Mouse (Mus musculus): ENCODE results near the gene Ptpro. TPM values are rescaled to one million over a fixed set of nuclear protein-coding genes. Genes with fewer than 3 reads are reported as not detected.

Gene Ptpro
- polyA plus RNA-seq, 1 experiment from 2014 or later, result 23.2 TPM

DNA sequence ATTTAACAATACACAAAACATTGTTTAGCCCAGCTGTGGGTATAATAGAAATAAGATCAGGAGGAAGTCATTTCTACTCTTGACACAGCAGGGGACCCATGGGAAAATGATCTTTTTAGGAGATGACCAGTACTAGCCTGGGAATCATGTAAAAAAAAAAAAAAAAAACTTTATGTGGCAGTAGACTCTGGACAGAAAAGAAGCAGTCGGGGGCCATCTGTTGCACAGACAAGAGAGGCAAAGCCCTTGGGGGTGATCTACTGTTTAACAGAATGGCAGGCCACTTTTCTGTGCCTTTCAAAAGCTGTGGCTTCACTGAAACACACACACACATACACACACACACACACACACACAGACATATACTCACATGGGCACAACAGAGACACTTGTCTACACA lies 242.7 kb downstream of the Ptpro start:
- H3K4me3 ChIP-seq (replicated peaks), result no peak overlapping the region
- H3K9ac ChIP-seq, result no peak overlapping the region
- no peak overlapping the region for H3K4me2 ChIP-seq
- 83% methylated on average over 1 of the region's 1 CpGs for WGBS
- H3K36me3 ChIP-seq (replicated peaks), result no peaks in the 10 kb centered on the region
- H3K4me1 ChIP-seq, result no peaks in the 10 kb centered on the region
- H3K9me3 ChIP-seq, result no peaks in the 10 kb centered on the region
- H3K27me3 ChIP-seq, result no peaks in the 10 kb centered on the region
- no peak overlapping the region for H3K27ac ChIP-seq
- no peak for ATAC-seq (ENCODE audit: low FRiP score)

GRCm38 (mm10) chr6:137495233-137495632 lies 243.1 kb downstream of the Ptpro start:
- no peak overlapping the region for H3K4me2 ChIP-seq
- H3K4me1 ChIP-seq, result no peaks in the 10 kb centered on the region
- no peaks in the 10 kb centered on the region for H3K27me3 ChIP-seq
- H3K4me3 ChIP-seq (replicated peaks), result no peak overlapping the region
- WGBS, result 73% methylated on average over 6 of the region's 6 CpGs
- H3K9ac ChIP-seq, result no peak overlapping the region
- no peak for ATAC-seq (ENCODE audit: low FRiP score)
- no peaks in the 10 kb centered on the region for H3K9me3 ChIP-seq
- no peaks in the 10 kb centered on the region for H3K36me3 ChIP-seq (replicated peaks)
- no peak overlapping the region for H3K27ac ChIP-seq

- Histone ChIP-seq H3K9me3 (no peaks in the 10 kb centered on the region), H3K4me1 (no peaks in the 10 kb centered on the region), H3K27me3 (no peaks in the 10 kb centered on the region), H3K4me3 (replicated peaks) (no peak overlapping the region), H3K36me3 (replicated peaks) (no peaks in the 10 kb centered on the region), H3K9ac (no peak overlapping the region), H3K4me2 (no peak overlapping the region), H3K27ac (no peak overlapping the region)
- WGBS, result 99% methylated on average over 2 of the region's 2 CpGs
- no peak for ATAC-seq (ENCODE audit: low FRiP score)
Observed at GRCm38 (mm10) chr6:137496562-137496961, 244.4 kb downstream of the Ptpro start.

- no peaks in the 10 kb centered on the region for H3K4me1 ChIP-seq
- no peak overlapping the region for H3K27ac ChIP-seq
- no peaks in the 10 kb centered on the region for H3K9me3 ChIP-seq
- no peak overlapping the region for H3K4me2 ChIP-seq
- no peaks in the 10 kb centered on the region for H3K27me3 ChIP-seq
- H3K4me3 ChIP-seq (replicated peaks), result no peak overlapping the region
- ATAC-seq (ENCODE audit: low FRiP score), result no peak
- H3K36me3 ChIP-seq (replicated peaks), result no peaks in the 10 kb centered on the region
- WGBS, result 96% methylated on average over 8 of the region's 8 CpGs
- H3K9ac ChIP-seq, result no peak overlapping the region
Observed at GRCm38 (mm10) chr6:137497208-137497835, 245.2 kb downstream of the Ptpro start.

DNA sequence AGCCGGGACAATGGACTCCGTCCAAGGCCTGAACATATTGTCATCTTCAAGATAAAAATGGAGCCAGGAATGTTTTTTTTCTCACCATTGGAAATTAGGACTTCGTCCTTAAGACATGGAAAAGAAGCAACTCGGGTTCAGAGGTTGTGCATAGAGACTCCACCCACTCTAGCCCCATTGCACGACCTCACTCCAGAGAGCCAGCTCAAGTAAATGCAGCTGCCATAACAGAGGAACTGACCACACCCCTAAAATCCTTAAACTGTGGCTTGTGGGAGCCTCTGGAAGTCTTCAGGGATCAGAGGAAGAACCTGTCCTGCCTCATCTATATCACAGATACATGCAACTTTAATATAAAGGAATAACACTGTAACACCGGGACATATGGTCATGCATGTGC lies 246.7 kb downstream of the Ptpro start:
- Histone ChIP-seq H3K27ac (no peak overlapping the region), H3K4me1 (no peaks in the 10 kb centered on the region), H3K27me3 (no peaks in the 10 kb centered on the region), H3K36me3 (replicated peaks) (no peaks in the 10 kb centered on the region), H3K4me2 (no peak overlapping the region), H3K9ac (no peak overlapping the region), H3K9me3 (no peaks in the 10 kb centered on the region), H3K4me3 (replicated peaks) (no peak overlapping the region)
- WGBS, result 77% methylated on average over 6 of the region's 6 CpGs
- no peak for ATAC-seq (ENCODE audit: low FRiP score)

DNA sequence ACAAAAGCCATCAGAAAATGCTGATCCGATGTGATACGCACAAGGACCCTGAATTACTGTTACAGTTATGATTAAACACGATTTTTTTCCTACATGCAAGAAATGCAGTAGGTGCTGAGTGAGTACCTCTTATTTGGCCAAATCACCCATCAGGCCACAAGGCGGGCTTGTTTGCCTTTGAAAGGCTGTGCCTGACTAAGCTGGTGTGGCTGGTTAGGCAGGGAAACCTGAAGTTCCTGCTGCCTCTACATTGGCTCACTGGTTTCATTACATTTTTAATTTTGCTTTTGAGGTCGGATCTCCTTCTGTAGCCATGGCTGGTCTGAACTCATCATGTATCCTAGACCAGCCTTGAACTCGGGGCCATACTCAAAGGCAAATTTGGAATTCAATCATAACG lies 250.9 kb downstream of the Ptpro start:
- Histone ChIP-seq H3K27ac (no peak overlapping the region), H3K9ac (no peak overlapping the region), H3K4me2 (no peak overlapping the region), H3K4me1 (no peaks in the 10 kb centered on the region), H3K36me3 (replicated peaks) (no peaks in the 10 kb centered on the region), H3K27me3 (no peaks in the 10 kb centered on the region), H3K4me3 (replicated peaks) (no peak overlapping the region), H3K9me3 (no peaks in the 10 kb centered on the region)
- no peak for ATAC-seq (ENCODE audit: low FRiP score)
- 88% methylated on average over 7 of the region's 7 CpGs for WGBS

DNA sequence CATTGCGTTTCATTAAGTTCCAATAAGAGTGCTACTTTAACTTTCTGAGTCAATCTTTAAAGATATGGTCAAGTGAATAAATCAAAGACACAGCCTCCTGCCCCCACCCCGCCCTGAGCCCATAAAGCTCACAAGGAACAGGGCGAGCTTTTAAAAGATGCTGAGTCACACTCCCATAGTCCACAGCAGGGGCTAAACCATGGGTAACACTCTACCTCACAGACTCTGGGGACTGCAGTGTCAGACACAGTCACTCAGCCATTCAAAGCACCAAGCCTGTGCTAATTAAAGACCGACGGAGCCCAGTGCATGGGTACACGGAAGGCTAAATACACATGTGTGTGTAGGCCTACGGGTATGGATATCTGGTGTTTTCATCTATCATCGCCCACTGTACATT lies 251.3 kb downstream of the Ptpro start:
- no peaks in the 10 kb centered on the region for H3K4me1 ChIP-seq
- ATAC-seq (ENCODE audit: low FRiP score), result no peak
- no peak overlapping the region for H3K27ac ChIP-seq
- H3K9me3 ChIP-seq, result no peaks in the 10 kb centered on the region
- H3K4me3 ChIP-seq (replicated peaks), result no peak overlapping the region
- H3K36me3 ChIP-seq (replicated peaks), result no peaks in the 10 kb centered on the region
- WGBS, result 80% methylated on average over 8 of the region's 8 CpGs
- H3K27me3 ChIP-seq, result no peaks in the 10 kb centered on the region
- H3K4me2 ChIP-seq, result no peak overlapping the region
- no peak overlapping the region for H3K9ac ChIP-seq

- no peak overlapping the region for H3K9ac ChIP-seq
- H3K27me3 ChIP-seq, result no peaks in the 10 kb centered on the region
- H3K4me3 ChIP-seq (replicated peaks), result no peak overlapping the region
- H3K9me3 ChIP-seq, result no peaks in the 10 kb centered on the region
- H3K4me2 ChIP-seq, result no peak overlapping the region
- 52% methylated on average over 1 of the region's 1 CpGs for WGBS
- no peaks in the 10 kb centered on the region for H3K36me3 ChIP-seq (replicated peaks)
- no peak overlapping the region for H3K27ac ChIP-seq
- H3K4me1 ChIP-seq, result no peaks in the 10 kb centered on the region
- no peak for ATAC-seq (ENCODE audit: low FRiP score)
Observed at GRCm38 (mm10) chr6:137504052-137504451, 251.9 kb downstream of the Ptpro start.

DNA sequence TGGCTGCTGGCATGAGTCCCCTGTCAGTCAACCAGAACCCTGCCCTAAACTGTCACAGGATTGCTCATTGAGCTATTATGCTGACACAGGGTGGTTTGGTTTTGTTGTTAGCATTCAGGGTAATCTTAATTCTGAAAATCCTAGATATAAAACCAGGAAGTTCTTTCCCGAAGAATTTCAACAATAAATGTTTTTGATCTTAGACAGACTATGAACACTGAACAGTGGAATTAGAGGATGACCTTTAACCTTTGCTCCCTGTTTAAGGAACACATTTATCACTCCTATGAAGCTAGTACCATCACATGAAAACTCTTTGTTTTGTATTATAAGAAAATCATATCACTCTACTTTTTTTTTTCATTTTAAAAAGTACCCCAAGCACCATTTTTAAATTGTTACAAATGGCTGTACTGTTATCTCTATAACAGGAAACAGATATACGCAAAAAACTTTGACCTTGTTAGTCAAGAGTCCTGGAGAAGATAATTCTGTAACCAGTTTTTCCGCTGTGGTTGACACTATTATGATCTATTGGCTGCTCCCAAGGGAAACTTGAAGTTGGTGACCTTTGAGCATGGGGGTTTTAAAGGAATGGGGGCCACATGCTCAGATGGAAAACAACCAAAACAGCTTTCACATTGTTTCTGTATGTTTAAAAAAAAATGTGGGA lies 253.6 kb downstream of the Ptpro start:
- no peaks in the 10 kb centered on the region for H3K27me3 ChIP-seq
- no peaks in the 10 kb centered on the region for H3K9me3 ChIP-seq
- no peak overlapping the region for H3K4me3 ChIP-seq (replicated peaks)
- no peak for ATAC-seq (ENCODE audit: low FRiP score)
- WGBS, result 92% methylated on average over 3 of the region's 3 CpGs
- H3K9ac ChIP-seq, result no peak overlapping the region
- H3K27ac ChIP-seq, result no peak overlapping the region
- H3K36me3 ChIP-seq (replicated peaks), result no peaks in the 10 kb centered on the region
- H3K4me1 ChIP-seq, result no peaks in the 10 kb centered on the region
- no peak overlapping the region for H3K4me2 ChIP-seq

GRCm38 (mm10) chr6:137506563-137506962 lies 254.4 kb downstream of the Ptpro start:
- WGBS, result 95% methylated on average over 7 of the region's 7 CpGs
- no peak overlapping the region for H3K4me3 ChIP-seq (replicated peaks)
- no peaks in the 10 kb centered on the region for H3K27me3 ChIP-seq
- no peak overlapping the region for H3K9ac ChIP-seq
- no peak overlapping the region for H3K4me2 ChIP-seq
- no peak for ATAC-seq (ENCODE audit: low FRiP score)
- no peak overlapping the region for H3K27ac ChIP-seq
- H3K4me1 ChIP-seq, result no peaks in the 10 kb centered on the region
- H3K36me3 ChIP-seq (replicated peaks), result no peaks in the 10 kb centered on the region
- H3K9me3 ChIP-seq, result no peaks in the 10 kb centered on the region

DNA sequence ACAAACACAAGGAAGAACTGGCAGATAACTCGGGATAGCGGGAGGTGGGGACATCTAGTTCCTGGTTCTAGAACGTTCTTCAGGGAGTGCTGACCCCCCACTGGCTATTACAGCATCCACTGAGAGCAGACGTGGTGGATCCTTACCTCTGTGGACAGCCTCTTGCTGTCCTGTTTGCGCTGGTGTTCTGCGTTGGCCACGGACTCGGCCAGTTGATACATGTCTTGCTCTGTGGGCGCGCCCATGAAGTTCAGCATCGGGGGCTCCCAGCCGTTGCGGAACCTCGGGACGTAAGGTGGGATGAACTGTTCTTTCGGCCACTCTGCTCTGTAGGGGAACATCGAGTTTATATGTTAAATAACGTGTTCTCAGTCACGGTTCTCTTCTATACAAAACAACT lies 256.8 kb downstream of the Ptpro start:
- no peak for ATAC-seq (ENCODE audit: low FRiP score)
- Histone ChIP-seq H3K9me3 (no peaks in the 10 kb centered on the region), H3K27ac (no peak overlapping the region), H3K27me3 (no peaks in the 10 kb centered on the region), H3K36me3 (replicated peaks) (no peaks in the 10 kb centered on the region), H3K9ac (no peak overlapping the region), H3K4me1 (no peaks in the 10 kb centered on the region), H3K4me3 (replicated peaks) (no peak overlapping the region), H3K4me2 (no peak overlapping the region)
- 95% methylated on average over 19 of the region's 19 CpGs for WGBS

GRCm38 (mm10) chr6:137509341-137510045 lies 257.4 kb downstream of the Ptpro start:
- no peak for ATAC-seq (ENCODE audit: low FRiP score)
- WGBS, result 85% methylated on average over 14 of the region's 14 CpGs
- Histone ChIP-seq H3K36me3 (replicated peaks) (no peaks in the 10 kb centered on the region), H3K27me3 (no peaks in the 10 kb centered on the region), H3K9ac (no peak overlapping the region), H3K4me1 (no peaks in the 10 kb centered on the region), H3K27ac (no peak overlapping the region), H3K9me3 (no peaks in the 10 kb centered on the region), H3K4me2 (no peak overlapping the region), H3K4me3 (replicated peaks) (no peak overlapping the region)

GRCm38 (mm10) chr6:137512753-137513152 lies 260.6 kb downstream of the Ptpro start:
- no peaks in the 10 kb centered on the region for H3K27me3 ChIP-seq
- H3K4me2 ChIP-seq, result no peak overlapping the region
- ATAC-seq (ENCODE audit: low FRiP score), result no peak
- H3K4me1 ChIP-seq, result no peaks in the 10 kb centered on the region
- no peaks in the 10 kb centered on the region for H3K9me3 ChIP-seq
- H3K9ac ChIP-seq, result no peak overlapping the region
- WGBS, result 83% methylated on average over 5 of the region's 5 CpGs
- no peak overlapping the region for H3K27ac ChIP-seq
- no peaks in the 10 kb centered on the region for H3K36me3 ChIP-seq (replicated peaks)
- no peak overlapping the region for H3K4me3 ChIP-seq (replicated peaks)
